Mouse (Mus musculus): ENCODE measurements around the gene Rpl9-ps6. TPM values are rescaled to one million over a fixed set of nuclear protein-coding genes. Genes with fewer than 3 reads are reported as not detected.
"Not testable (repeated sequence)": the region's sequence is repeated elsewhere in the genome, so short reads cannot be mapped to it uniquely, and the experiment has no call there.

The Rpl9-ps6 gene
- polyA plus RNA-seq, 2 experiments from 2014 or later: 229 to 490 TPM

DNA sequence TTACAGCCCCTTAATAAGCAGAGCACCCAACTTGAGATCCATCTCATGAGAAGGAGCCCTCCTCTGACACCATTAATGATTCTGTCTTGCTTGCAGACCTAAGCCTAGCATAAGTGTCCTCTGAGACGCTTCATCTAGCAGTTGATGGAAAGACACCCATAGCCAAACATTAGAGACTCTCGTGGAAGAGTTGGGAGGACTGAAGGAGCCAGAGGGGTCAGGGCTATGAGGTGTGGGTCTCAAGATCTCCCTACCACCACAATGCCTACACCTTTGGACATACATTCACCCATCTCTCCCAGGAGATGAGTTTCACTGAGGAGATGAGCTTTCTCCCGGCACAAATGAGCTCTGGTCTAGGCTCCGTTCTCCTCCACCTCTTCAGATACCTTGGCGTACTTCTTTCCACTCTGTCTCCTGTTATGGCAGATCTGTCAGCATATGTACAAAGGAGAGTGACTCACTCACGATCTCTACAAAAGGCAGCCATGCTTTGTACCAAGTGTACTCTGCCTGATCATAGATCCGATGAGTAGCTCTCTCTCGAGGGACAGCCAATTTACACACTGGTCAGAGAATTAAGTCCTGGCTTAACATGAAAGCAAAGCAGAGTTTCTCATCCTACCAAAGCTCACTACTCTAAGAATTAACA lies 14.5 kb upstream of the Rpl9-ps6 start:
- no peak for ATAC-seq

DNA sequence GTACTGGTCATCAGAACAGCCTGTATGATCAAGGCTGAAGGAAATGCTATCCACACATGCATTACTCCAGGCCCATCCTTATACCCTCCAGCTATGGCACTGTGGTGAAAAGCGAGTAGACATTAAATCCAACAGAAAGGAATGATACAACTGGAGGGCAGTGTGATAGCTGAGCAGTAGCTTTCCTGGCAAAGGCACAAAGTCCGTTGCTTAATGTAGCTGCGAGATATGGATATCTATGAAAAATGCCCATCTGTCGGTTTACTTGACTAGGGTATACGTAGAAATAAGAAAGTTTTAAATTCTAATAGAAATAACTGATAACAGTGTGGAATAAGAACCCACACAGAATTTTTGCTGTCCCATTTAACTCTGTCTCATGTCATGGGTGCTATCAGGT lies 13.9 kb upstream of the Rpl9-ps6 start:
- no peak for ATAC-seq

DNA sequence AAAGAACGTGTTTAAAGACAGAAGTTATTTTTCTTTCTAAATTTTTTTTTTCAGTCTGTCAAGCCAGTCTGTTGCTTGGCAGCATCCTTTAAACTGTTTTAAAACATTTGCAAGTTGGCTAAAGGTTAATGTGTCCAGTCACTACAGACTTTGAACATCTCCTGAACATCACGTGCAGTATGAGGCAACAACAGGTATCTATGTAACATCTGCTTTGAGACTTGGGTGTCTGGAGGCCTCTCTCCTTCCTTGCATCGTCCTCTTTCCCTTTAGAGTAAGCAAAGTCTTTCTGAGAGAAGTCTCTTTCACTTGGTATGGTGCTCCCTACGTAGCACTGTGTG lies 10.3 kb upstream of the Rpl9-ps6 start:
- no peak for ATAC-seq

DNA sequence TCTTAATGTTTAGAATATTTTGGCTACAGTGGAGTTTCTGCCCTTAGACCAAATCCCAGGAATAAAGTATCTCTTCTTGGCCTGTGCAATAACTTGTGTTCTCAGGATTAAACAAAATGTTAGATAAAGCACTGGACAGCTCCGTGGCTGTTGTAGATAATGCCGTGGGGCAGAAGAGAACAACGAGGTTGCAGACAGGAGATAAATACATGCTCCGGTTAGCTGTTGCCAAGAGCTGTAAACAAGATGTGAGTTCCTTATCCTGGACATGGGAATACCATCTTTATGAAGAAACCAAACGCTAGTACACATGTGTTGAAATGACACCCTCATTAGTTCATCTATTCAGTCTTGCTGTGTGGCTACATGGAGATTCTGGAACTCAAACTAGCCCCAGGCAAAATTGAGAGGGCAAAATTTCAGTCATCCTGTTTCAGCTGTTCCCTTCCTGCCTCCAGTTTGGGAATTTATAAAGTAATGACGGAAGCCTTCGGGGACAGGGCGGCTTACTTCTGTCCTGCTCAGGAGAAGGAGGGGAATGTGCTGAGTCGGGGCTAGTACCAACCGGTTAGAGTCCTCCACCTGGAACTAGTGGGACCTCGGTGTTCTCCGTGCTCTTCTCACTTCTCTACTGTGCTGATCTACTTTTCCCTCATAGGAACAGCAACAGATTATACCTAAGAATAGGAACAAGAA lies 9.8 kb upstream of the Rpl9-ps6 start:
- no peak for ATAC-seq

DNA sequence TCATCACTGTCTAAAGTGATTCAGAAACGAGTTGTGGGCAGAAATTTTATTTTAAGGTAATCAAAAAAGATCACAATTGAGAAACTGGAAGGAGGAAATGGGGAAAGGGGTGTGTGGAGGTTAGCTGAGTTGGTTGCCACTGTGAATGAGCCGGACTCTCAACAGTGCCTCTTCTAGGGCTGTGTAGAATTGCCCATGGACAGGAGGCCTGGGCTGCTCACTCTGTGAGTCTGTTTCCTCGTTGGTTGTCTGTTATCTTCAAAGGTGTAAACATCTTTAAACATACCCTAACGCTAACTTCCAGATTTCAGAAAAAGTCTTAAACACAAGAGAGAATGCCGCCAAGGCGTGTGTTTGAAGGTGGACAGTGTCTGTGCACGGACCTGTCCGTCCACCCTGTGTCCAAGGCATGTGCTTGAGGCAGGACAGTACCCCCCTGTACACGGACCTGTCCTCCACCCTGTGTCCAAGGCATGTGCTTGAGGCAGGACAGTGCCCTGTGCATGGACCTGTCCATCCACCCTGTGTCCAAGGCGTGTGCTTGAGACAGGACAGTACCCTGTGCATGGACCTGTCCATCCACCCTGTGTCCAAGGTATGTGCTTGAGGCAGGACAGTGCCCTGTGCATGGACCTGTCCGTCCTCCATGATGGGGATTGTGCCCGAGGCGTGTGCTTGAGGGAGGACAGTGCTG lies 4.3 kb upstream of the Rpl9-ps6 start:
- no peak for ATAC-seq

DNA sequence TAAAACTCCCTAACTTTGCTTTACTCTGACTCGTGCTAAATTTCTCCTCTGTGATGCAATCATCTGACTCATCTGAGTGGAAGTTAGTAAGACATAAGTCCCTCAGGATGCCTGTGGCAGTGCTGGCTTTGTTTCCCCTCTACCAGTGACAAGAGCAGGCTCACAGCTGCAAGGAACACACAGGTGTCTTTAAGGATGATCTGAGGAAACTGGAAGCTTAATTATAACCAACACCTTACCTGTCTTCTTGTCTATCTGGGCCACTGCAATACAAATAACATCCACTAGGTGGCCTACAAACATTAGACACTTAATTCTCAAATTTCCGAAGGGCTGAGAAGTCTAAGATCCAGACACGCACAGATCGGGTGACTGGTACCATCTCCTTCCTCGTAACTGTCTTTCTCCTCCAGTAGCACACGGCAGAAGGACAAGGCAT lies 3.7 kb upstream of the Rpl9-ps6 start:
- peak; percentile 24 for ATAC-seq

DNA sequence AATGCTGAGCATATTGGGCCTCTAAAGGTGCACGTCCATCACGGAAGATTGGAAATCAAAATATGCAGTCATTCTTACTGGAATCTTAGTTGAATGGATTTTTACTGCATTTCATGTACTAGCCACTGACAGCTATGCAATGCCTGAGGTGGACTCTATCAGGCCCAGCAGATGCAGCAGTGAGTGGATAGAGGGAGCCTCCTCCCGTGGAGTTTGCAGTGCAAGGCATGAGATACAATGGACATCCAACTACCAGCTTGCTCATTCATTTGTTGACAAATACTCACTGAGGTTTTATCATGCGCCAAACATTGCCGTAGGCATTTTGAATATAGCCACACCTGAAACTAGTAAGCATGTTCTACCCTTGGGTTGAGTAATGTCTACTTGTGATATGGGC lies 947 bp upstream of the Rpl9-ps6 start:
- ATAC-seq: no peak

DNA sequence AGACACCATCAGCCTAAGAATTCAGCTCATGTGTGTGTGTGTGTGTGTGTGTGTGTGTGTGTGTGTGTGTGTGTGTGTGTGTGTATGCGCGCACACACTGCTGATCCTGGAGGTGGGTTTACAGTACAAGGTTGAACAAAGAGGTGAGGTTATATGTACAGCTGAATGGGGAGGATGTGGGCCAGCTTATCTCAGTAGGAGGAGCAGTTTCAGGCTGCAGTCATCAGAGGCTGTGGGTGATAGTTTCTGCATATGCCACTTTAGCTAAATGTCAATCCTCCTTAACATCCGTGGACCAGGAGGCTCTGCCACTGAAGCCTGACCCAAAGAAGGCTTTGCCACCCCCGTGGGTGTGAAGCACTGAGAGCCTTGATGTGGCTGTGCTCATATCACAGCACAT lies 1.1 kb downstream of the Rpl9-ps6 start:
- ATAC-seq: peak; percentile 91

DNA sequence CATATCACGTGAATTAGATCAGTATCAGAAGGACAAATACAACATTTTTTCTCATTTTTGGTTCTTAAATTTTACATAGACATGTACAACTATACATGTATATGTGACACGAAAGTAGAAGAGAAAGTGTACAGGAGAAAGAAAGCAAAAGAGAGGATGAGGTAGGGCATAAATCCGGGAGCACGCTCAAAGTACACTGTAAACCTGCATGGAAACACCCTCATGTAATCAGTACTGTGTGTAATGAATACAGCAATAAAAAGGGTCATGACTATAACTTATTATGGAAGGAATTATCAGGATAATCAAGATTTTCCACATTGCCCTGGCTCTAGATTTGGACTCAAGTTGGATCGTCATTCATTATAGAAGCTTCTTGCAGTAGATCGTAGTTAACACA lies 3.3 kb downstream of the Rpl9-ps6 start:
- ATAC-seq: no peak

DNA sequence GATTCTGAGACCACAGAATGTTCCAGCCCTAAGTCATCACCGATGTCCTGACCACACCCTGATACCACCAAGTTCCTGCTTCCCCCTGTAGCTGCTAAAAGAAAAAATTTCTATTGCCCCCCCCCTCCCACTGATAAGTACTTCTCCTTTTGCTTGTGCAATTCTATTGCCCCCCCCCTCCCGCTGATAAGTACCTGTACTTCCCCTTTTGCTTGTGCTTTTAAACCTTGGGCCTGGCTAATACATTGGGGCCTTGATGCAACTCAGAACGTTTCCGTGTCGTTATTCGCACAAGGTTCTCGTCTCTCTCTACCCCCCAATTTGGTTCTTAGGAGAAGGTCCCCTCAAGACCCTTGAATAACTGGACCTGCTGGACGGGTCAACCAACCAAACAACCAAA lies 8.7 kb downstream of the Rpl9-ps6 start:
- not testable (repeated sequence) for ATAC-seq

DNA sequence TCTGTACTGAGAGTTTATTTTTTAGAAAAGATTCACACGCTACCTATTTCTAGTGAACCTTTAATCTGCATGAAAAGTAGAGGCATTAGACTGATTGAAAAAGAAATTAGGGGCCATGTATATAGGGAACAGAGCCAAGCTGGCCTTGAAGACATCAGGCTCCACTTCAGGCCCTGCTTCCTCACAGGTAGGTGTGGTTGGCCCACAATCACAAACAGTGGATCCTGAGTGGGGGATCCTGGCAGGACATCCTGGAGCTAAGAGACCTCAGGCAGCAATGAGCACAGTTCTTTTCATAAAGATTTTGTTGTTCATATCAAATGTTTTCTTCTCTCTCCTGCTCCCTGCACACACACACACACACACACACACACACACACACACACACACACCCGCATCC lies 9.6 kb downstream of the Rpl9-ps6 start:
- no peak for ATAC-seq

DNA sequence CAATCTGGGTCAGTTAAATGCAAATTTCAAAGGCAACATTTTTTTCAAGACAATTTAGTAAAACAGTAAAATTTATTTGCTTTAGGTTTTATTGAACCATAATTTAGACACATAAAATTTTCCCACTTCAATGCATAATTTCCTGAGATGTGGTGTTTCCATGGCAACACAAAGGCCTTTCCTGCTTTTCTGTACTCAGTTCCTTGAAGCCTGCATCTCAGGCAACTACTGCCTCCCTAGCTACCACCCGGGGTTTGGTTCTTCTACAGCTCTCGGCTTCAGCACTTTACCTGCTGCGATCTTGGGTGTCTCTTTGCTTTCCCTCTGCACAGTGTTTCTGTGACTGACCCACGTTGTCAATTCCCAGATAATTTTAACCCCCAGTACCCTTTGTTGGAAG lies 14.1 kb downstream of the Rpl9-ps6 start:
- ATAC-seq: no peak

DNA sequence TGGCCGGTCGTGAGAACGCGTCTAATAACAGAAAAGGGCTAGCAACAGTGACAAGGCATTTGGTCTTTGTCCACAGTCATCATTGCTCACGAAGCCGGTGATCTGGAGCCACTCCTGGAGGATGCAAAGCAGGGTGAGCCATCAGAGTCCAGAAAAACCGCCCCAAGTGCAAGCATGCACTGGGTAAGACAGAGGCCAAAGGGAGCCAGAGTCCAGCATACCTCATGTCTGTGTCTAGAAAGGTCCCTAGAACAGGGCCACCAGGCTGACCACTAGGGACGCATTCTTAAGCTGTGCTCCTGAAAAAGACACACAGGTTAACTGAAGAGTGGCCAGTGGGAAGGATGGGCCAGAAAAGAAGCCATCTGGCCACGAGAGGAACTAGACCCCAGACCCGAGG lies 17.4 kb downstream of the Rpl9-ps6 start:
- no peak for ATAC-seq

DNA sequence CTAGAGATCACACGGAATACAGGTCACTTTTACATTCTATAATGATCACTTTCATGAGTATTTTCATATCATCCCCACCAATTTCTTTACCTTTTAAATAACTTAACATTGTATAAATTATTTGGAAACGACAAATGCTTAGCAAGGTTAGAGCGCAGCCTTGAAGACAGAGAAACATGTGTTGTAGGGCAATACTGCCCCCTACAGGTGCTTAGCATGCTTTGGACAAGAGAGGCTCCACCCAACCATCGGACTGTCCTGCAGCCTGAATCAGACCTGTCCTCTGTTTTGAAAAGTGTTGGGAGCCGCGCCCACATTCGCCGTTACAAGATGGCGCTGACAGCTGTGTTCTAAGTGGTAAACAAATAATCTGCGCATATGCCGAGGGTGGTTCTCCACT lies 24.8 kb downstream of the Rpl9-ps6 start:
- no peak for ATAC-seq

DNA sequence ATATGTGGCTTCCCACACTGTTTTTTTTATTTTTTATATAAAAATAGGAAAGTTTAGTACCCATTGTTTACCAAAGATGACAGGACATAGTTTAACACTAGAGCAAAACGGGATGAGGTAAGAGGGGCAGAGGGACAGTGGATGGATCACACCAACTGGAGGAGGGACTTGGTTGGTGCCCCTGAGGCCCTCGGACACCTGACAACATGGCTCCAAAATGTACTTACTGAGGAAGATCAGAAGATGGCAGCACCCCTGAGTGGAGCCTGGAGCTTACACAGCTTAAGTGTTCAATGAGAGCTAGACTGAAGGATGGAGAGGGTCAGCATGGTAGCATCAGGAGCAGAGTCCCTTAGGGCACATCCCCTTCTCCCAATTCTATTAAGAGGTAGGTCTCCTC lies 27.0 kb downstream of the Rpl9-ps6 start:
- ATAC-seq: no peak

DNA sequence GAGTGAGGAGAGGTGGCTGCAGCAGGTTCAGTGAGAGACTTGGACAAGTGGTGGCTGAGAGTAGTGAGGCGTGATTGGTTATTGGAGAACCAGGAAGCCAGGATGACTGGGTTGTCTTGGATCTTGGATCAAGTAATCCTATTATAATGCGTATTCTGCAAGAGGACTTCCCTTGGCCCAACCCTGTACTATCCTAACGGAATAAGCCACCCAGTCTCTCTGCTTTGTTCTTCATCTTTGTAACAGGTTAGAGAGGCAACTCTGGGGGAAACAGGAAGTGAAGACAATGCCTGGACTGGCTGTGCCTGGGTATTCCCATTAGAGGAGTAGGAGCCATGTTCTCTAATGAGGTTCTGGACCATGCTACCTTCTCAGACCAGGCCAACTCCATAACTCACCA lies 40.5 kb downstream of the Rpl9-ps6 start:
- no peak for ATAC-seq

DNA sequence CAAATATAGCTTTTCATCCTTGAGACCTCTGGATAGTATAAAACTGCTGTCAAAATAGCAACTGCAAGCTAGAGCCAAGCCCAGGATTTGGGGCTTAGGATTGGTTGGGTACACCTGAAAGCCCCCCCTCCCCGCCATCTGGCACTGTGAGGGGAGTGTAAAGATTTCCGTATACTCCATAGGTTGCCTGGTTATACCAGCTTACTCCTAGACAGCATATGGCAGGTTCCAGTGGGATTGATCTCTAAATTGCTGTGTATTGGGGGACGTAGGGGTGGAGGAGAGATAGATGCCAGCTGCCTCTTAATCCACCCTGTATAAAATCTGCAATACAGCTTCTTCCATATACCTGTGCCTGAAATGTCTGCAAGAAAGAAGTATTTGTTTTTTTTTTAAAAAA lies 41.7 kb downstream of the Rpl9-ps6 start:
- no peak for ATAC-seq

DNA sequence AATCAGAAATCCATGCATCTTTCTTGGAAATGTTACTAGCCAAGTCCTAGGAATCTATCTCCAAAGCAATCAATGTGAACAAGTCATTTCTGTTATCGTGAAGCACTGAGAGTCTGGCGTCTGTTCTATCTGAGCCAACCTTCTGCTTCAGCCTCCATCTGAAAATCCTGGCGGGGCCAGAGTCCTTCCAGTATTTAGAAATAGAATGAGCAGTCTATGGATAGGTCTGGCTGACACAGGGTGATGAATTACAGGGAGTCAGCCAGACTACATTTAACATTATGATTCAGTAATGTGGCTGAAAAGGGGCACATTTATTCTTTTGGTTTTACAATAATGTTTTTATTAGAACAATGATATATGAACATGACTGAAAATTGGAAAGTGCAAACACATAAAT lies 47.3 kb downstream of the Rpl9-ps6 start:
- ATAC-seq: no peak

DNA sequence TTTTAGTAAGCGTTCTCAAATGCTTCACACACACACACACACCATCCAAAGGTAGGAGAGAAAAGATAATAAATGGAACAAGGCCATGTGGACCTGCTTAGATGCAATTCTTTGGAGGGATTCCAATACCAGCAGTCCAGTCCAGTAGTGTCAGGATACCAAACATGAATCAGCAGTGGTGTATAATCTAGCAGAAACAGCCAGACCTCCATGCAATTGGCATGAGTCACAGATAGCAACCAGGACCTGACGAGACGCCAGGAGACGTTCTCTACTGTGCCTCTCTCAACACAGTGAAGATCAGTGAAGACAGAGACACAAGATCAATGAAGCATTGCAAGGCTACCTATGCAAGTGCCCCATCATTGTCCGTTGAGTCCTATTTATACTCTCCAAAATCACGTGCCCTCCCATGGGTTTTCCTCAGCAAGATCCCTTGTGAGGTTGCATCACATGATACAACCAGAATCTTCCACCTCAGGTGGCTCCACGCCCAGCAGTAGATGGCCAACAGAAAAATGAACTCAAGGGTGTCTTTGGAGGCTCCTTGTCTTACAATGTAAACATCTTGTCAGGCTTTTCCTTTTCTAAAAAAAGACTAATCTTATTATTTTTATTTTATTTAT lies 49.6 kb downstream of the Rpl9-ps6 start:
- no peak for ATAC-seq

All from activated CD4-positive, CD25-positive, alpha-beta regulatory T cell, adult 4 months (primary cell).